Mouse (Mus musculus): ENCODE measurements at regions not wholly inside any gene's neighbourhood (a gene's known extent, or its start where the extent isn't known, plus 50 kb on each side); places are given as distances from the start of the nearest gene placed in this dataset.

DNA sequence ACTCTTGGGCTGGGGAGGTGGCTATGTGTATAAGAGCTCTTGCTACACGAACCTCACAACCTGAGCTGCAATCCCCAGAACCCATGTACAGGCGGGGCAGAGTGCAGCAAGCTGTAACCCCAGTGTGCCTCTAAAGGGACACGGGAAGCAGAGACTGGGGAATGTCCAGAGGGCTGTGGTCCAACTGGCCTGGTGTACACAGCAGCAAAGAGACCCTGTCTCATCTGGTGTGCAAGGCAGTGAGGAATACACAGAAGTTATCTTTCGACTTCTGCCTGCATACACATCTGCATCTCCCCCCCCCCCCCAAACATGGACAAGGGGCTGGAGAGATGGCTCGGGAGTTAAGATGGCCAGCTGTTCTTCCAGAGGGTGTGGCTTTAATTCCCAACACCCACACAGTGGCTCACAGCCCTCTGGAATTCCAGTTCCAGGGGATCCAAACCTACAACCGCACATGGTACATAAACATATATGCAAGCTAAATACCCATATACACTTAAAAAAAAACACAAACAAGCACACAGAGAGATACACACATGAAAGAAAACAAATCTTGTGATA, 86.4 kb downstream of the Vcpkmt start:
- TF ChIP-seq CTCF (IDR thresholded peaks at IDR 0.05; ENCODE audit: low read depth), result no peak
- TF ChIP-seq EP300 (optimal IDR thresholded peaks at IDR 0.05), result no peak
